Mouse (Mus musculus) liver, embryonic 15.5 days (tissue): ENCODE data around the gene Jph3. TPM values are rescaled to one million over a fixed set of nuclear protein-coding genes. Genes with fewer than 3 reads are reported as not detected.

Experiments
- ATAC-seq: fragments of 200-750 bp; cut with Nextera tagmentation; 2 replicates; pipeline ENCODE4 v1.8.0; 2017; ENCODE audit warnings: moderate number of reproducible peaks, mild to moderate bottlenecking, moderate library complexity; ENCODE audit not compliant: insufficient read depth
- H3K27ac ChIP-seq: fragments of 300-500 bp; sonication (generic); replicated peaks from 2 replicates; pipeline ENCODE4 v1.5.1; 2015; ENCODE audit warnings: mild to moderate bottlenecking, inconsistent platforms
- H3K27me3 ChIP-seq: fragments of 300-500 bp; sonication (generic); 2 replicates; pipeline ENCODE4 v1.6.1; 2015; ENCODE audit warnings: mild to moderate bottlenecking, inconsistent platforms
- H3K36me3 ChIP-seq: fragments of 300-500 bp; sonication (generic); replicated peaks from 2 replicates; pipeline ENCODE4 v1.6.1; 2015; ENCODE audit warnings: moderate library complexity, mild to moderate bottlenecking, inconsistent platforms
- H3K4me1 ChIP-seq: fragments of 300-500 bp; sonication (generic); replicated peaks from 2 replicates; pipeline ENCODE4 v1.6.1; 2015; ENCODE audit warnings: inconsistent platforms
- H3K4me2 ChIP-seq: fragments of 300-500 bp; sonication (generic); 2 replicates; pipeline ENCODE4 v1.6.1; 2015; ENCODE audit warnings: moderate library complexity, mild to moderate bottlenecking, inconsistent platforms
- H3K4me3 ChIP-seq: fragments of 300-500 bp; sonication (generic); replicated peaks from 2 replicates; pipeline ENCODE4 v1.5.1; 2015; ENCODE audit warnings: mild to moderate bottlenecking, inconsistent platforms
- H3K9ac ChIP-seq: fragments of 300-500 bp; sonication (generic); 2 replicates; pipeline ENCODE4 v1.6.1; 2015; ENCODE audit warnings: moderate library complexity, mild to moderate bottlenecking, inconsistent platforms
- H3K9me3 ChIP-seq: fragments of 300-500 bp; sonication (generic); replicated peaks from 2 replicates; pipeline ENCODE4 v1.6.1; 2016; ENCODE audit warnings: inconsistent platforms
- WGBS: fragments of 180-500 bp; shearing (Covaris S2); methylation state at CpG from one replicate; pipeline ENCODE4 v1.1.7; 2015; ENCODE audit warnings: mixed read lengths; ENCODE audit not compliant: insufficient replicate concordance; 5-methylcytosine and 5-hydroxymethylcytosine counted together
- polyA plus RNA-seq: library from polyadenylated mRNA; unstranded; fragments of >200 nt; fragmentation: Nextera tagmentation; extraction: Ambion mirVana; gene quantifications from 2 replicates; pipeline ENCODE4 v1.2.1, GENCODE M21; 2015

Jph3 gene
- polyA plus RNA-seq, 1 experiment from 2014 or later, result 0.16 TPM

GRCm38 (mm10) chr8:121832503-121832902, 103.1 kb downstream of the Jph3 start:
- Histone ChIP-seq H3K9me3 (no peaks in the 10 kb centered on the region), H3K4me1 (peaks cover 26% of the 10 kb centered on the region), H3K36me3 (no peaks in the 10 kb centered on the region), H3K4me3 (no peak overlapping the region; the same call in 1 of the 2 replicates), H3K27me3 (no peaks in the 10 kb centered on the region), H3K4me2 (peak overlapping the region; percentile 37), H3K27ac (no peak overlapping the region), H3K9ac (no peak overlapping the region)
- 10% methylated on average over 6 of the region's 6 CpGs for WGBS
- ATAC-seq, result peak; percentile 61

DNA sequence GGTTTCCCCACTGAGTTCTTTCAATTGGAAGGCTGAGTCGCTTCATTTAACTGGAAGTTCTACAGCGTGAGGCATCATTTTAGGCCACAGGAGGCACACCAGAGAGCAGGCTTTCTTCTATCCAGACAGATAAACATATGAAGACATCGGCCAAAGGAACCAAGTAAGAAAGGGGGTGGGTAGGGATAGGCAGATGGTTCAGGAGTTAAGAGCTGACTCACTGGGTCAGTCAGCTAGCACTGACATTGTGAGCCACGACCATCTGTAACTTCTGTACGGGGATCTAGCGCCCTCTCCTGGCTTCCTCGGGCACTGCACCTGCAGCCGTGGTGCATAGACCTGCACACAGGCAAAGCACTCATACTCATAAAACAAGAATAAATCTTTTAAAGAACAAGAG, 111.8 kb downstream of the Jph3 start:
- H3K27ac ChIP-seq, result no peak overlapping the region
- H3K4me1 ChIP-seq, result no peaks in the 10 kb centered on the region
- H3K4me2 ChIP-seq, result no peak overlapping the region
- 42% methylated on average over 8 of the region's 8 CpGs for WGBS
- ATAC-seq, result no peak
- peaks cover 19% of the 10 kb centered on the region for H3K36me3 ChIP-seq
- H3K9me3 ChIP-seq, result no peaks in the 10 kb centered on the region
- no peaks in the 10 kb centered on the region for H3K27me3 ChIP-seq
- H3K4me3 ChIP-seq, result no peak overlapping the region
- no peak overlapping the region for H3K9ac ChIP-seq

- no peak for ATAC-seq
- Histone ChIP-seq H3K36me3 (peaks cover 19% of the 10 kb centered on the region), H3K27ac (no peak overlapping the region), H3K9ac (no peak overlapping the region), H3K9me3 (no peaks in the 10 kb centered on the region), H3K4me2 (no peak overlapping the region), H3K4me1 (0 out of 2 replicates have a peak, but pooled peaks cover 4% of the 10 kb centered on the region), H3K4me3 (no peak overlapping the region), H3K27me3 (no peaks in the 10 kb centered on the region)
- WGBS, result 72% methylated on average over 8 of the region's 8 CpGs
Observed at GRCm38 (mm10) chr8:121842064-121842955, 112.9 kb downstream of the Jph3 start.

GRCm38 (mm10) chr8:121843184-121843733, 113.8 kb downstream of the Jph3 start:
- Histone ChIP-seq H3K36me3 (peaks cover 19% of the 10 kb centered on the region), H3K4me2 (no peak overlapping the region), H3K9ac (no peak overlapping the region), H3K9me3 (no peaks in the 10 kb centered on the region), H3K4me3 (no peak overlapping the region), H3K4me1 (peaks cover 6% of the 10 kb centered on the region; the same call in 1 of the 2 replicates), H3K27ac (no peak overlapping the region), H3K27me3 (peaks cover 5% of the 10 kb centered on the region; the same call in 1 of the 2 replicates)
- ATAC-seq, result no peak
- WGBS, result 57% methylated on average over 3 of the region's 3 CpGs

Other genes with a start within 250 kb of the Jph3 start
- not detected in 2 replicates for gene 1700018B08Rik, start 185.3 kb upstream of the Jph3 start, polyA plus RNA-seq
- 8.5 and 9.1 TPM in 2 replicates for gene Fbxo31, start 150.8 kb upstream of the Jph3 start, polyA plus RNA-seq
- 136 and 139 TPM in 2 replicates for gene Map1lc3b, start 139.3 kb upstream of the Jph3 start, polyA plus RNA-seq
- gene Zcchc14, start 76.7 kb upstream of the Jph3 start, polyA plus RNA-seq, result 0.89 and 1.6 TPM in 2 replicates
- 16.8 and 19.9 TPM in 2 replicates for gene Klhdc4, start 99.9 kb downstream of the Jph3 start, polyA plus RNA-seq
- 38.2 and 42.4 TPM in 2 replicates for gene Slc7a5, start 178.1 kb downstream of the Jph3 start, polyA plus RNA-seq
- gene Car5a, start 215.3 kb downstream of the Jph3 start, polyA plus RNA-seq, result 3.2 and 4.5 TPM in 2 replicates
- 15.2 and 20.6 TPM in 2 replicates for gene Banp, start 220.1 kb downstream of the Jph3 start, polyA plus RNA-seq